Mouse (Mus musculus) adrenal gland, postnatal 25 days (tissue): ENCODE data around the gene Ccdc61. TPM values are rescaled to one million over a fixed set of nuclear protein-coding genes. Genes with fewer than 3 reads are reported as not detected.

Source experiments
- DNase-seq: peaks from one replicate; pipeline ENCODE4 v3.0.0; 2021; ENCODE audit warnings: mixed read lengths
- total RNA-seq: library from RNA; stranded (reverse); gene quantifications from 2 replicates; pipeline ENCODE4 v1.2.3, GENCODE M21; 2021

Ccdc61 gene
- total RNA-seq, 1 experiment from 2014 or later, result 16.5 TPM

DNA sequence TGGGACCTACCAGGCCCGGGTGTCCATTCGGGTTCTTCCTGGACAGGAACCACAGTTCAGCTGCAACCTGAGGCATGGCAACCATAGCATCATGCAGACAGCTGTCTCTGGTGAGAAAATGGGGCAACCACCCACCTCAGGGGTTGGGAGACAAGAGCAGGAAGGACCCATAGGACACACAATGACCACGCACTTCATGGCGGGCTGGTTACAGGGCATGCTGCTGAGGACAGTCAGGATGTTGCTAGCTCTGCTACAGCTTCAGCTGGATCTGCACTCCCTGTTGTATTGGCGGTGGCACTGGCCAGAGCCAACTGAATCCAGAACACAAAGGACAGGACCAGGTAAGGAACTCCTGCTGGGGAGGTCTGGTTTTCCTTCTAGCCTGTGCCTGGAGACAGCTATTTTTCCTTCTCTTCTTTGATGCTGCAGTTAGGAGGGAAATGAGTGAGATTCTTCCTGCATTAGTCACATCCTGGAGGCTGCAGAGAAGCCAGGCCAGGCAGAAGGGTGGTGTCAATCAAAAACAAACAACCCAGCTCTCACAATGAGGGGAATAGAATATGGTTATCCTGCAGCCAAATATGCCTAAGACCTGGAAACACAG is 51.8 kb downstream of the Ccdc61 start:
- no peak for DNase-seq

DNA sequence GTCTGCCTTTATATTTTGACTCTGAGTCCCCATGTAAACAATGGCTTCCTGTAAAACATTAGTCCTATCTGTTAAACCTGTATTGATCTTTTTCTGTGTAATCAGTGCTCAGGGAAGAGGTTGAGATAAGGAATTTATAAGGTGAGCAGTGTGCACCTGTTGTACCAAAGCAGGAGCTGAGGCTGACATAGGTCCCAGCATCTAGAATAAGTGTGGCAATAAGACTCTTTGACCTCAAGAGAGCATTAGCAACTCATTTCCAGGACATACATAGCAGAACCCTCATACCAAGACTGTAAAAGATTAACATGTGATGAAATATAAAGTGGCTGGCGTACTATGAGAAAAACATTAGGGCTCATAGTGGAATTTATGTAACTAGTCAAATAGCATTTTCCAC is 61.8 kb downstream of the Ccdc61 start:
- no peak for DNase-seq

DNA sequence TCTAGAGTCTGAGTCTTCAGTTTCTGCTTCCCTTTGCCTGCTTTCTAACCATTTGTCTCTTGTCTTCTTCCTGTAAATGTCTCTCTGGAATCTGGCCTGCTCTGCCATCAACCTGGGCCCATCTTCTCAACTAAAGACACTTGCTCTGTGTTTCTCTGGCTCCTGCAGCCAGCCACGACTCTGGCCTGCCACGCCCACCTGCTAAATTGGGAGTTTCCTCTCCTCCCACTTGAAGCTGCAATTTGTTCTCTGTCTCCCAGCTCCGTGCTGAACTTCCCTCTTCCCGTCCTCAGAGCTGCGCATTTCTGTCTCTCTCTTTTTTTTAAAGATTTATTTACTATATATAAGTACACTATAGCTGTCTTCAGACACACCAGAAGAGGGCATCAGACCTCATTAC is 65.4 kb downstream of the Ccdc61 start:
- DNase-seq, result no peak

DNA sequence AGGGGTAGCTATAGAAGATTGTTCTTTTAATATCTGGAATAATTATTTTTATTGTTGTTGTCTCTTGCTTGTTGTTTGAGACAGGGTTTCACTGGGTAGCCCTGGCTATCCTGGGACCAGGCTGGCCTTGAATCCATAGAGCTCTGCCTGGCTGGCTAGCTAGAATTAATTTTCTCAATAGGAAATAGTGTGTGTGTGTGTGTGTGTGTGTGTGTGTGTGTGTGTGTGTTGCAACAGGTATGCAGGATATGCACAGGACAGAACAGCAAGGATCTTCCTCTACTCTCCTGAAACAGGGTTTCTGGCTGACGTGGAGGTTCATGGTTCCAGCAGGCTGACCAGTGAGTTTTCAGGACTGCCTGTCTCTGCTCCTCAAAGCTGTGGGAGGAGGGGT is 69.0 kb downstream of the Ccdc61 start:
- DNase-seq, result no peak

Other genes with a start within 250 kb of the Ccdc61 start
- not detected in 2 replicates for gene Psg20, start 224.2 kb downstream of the Ccdc61 start, total RNA-seq
- not detected in 2 replicates for gene Psg22, start 192.3 kb downstream of the Ccdc61 start, total RNA-seq
- not detected in 2 replicates for gene Psg19, start 111.9 kb downstream of the Ccdc61 start, total RNA-seq
- not detected in 2 replicates for gene Psg17, start 88.8 kb downstream of the Ccdc61 start, total RNA-seq
- gene Mill2, start 70.4 kb downstream of the Ccdc61 start, total RNA-seq, result 5.3 and 7.8 TPM in 2 replicates
- 1.9 and 2.0 TPM in 2 replicates for gene Pglyrp1, start 39.1 kb downstream of the Ccdc61 start, total RNA-seq
- gene Nova2, start 15.5 kb upstream of the Ccdc61 start, total RNA-seq, result 4.9 and 6.2 TPM in 2 replicates
- not detected in 2 replicates for gene Nanos2, start 77.0 kb upstream of the Ccdc61 start, total RNA-seq
- gene Mypop, start 80.8 kb upstream of the Ccdc61 start, total RNA-seq, result 10.9 and 13.0 TPM in 2 replicates
- 45.8 and 48.3 TPM in 2 replicates for gene Irf2bp1, start 93.6 kb upstream of the Ccdc61 start, total RNA-seq
- 0.76 TPM in 1 of 2 replicates, not detected in the other for gene Foxa3, start 113.1 kb upstream of the Ccdc61 start, total RNA-seq
- gene Sympk, start 114.0 kb upstream of the Ccdc61 start, total RNA-seq, result 120 and 126 TPM in 2 replicates
- gene Rsph6a, start 144.3 kb upstream of the Ccdc61 start, total RNA-seq, result not detected in 2 replicates
- 53.1 and 64.1 TPM in 2 replicates for gene Dmwd, start 165.8 kb upstream of the Ccdc61 start, total RNA-seq
- gene Dmpk, start 173.4 kb upstream of the Ccdc61 start, total RNA-seq, result 106 and 114 TPM in 2 replicates
- 21.8 and 26.1 TPM in 2 replicates for gene Six5, start 184.2 kb upstream of the Ccdc61 start, total RNA-seq
- 0.09 TPM in 1 of 2 replicates, not detected in the other for gene Gm4969, start 208.0 kb upstream of the Ccdc61 start, total RNA-seq
- 11.7 and 15.1 TPM in 2 replicates for gene Fbxo46, start 209.4 kb upstream of the Ccdc61 start, total RNA-seq
- gene Qpctl, start 238.9 kb upstream of the Ccdc61 start, total RNA-seq, result 15.4 and 20.3 TPM in 2 replicates
- gene Snrpd2, start 239.3 kb upstream of the Ccdc61 start, total RNA-seq, result 90.5 and 99.0 TPM in 2 replicates